Mouse (Mus musculus) granulocyte monocyte progenitor cell, adult 5-6 weeks (primary cell): Measurements from ENCODE around the gene 4833420G17Rik. TPM values are rescaled to one million over a fixed set of nuclear protein-coding genes. Genes with fewer than 3 reads are reported as not detected.
"Not testable (repeated sequence)": the region's sequence is repeated elsewhere in the genome, so short reads cannot be mapped to it uniquely, and the experiment has no call there.

Source experiments
- ATAC-seq: replicated peaks from 2 replicates; pipeline ENCODE4 v1.8.0; 2016; ENCODE audit warnings: mild to moderate bottlenecking, moderate TSS enrichment, inconsistent platforms; ENCODE audit not compliant: poor library complexity, severe bottlenecking
- total RNA-seq, 2 experiments: library from RNA; stranded (forward) in 1 of 2; stranded (reverse) in 1 of 2; fragments of 200-712, 200-1000 nt in 1 of 2; fragments of >200 nt in 1 of 2; fragmentation: Nextera tagmentation in 1 of 2; gene quantifications; 2 replicates each; pipeline ENCODE4 v1.2.3; 2014 to 2017

The 4833420G17Rik gene
- total RNA-seq (2014; fragmentation: Nextera tagmentation), result 67.1 and 82.9 TPM in 2 replicates
- total RNA-seq (2017), result 46.5 and 57.2 TPM in 2 replicates

DNA sequence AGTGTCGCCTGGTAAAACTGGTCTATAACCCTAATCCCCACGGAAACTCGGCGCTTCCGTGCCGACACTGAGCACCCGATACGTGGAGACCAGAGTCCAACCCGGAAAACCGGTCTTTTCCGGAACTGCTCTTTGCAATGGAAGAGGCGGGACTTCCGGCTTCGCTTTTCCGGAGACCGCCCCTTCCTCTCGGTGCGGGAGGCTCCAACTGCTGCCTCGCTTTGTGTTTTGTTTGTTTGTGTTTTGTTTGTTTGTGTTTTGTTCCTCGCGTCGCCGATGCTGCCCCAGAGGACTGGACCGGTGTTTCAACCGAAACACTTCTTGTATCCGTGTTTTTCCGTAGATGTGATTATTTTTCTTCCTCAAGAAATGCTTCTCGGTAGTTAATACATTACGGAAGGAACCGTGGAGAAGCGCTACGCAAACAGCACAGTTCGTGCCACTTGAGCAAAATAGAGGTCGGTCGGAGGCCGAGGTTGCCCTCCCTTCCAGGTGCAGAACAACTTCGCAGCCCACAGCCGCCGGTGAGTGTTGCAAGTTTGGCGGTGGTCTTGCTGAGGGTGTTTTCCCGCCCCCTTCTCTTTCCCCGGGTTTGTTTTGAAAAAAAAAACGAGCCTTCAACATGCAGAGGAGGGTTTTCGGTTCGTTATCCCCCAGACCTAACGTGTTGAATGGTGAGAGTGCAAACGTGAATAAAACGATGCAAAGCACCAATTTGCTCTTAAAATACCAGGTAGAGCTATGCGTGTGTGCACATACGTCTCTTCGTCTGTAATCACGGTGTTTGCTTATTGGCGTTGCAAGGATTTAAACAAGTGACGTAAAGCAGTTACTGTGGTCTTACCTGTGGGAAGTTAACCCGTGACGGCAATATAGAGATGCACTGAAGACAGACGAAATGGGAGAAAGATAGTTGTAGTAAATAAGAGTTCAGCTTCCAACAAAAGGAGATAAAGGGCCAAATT lies at the start of gene 4833420G17Rik:
TSS of gene 4833420G17Rik (plus strand) at position 173 of the 965 bp plus-strand sequence.
- ATAC-seq, result peak; percentile 97

DNA sequence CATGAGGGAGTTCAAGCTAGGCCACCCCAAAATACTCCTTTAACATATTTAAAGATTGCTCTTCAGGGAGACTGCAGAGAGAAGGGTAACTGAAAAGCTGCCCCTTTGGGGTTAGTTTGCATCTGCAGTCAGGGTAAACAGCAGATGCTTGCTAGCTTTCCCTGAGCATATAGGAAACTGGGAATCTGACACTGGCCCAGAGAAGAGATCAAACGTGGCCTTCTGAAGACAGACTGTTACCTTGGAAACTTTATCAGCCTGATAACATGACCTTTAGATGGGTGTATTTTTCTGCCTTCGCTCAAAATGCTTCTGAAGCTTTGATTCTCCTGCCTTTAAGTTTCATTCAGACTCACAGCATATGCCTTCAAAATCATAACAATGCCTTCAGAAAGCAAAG lies 49.5 kb upstream of the 4833420G17Rik start:
- ATAC-seq, result no peak

DNA sequence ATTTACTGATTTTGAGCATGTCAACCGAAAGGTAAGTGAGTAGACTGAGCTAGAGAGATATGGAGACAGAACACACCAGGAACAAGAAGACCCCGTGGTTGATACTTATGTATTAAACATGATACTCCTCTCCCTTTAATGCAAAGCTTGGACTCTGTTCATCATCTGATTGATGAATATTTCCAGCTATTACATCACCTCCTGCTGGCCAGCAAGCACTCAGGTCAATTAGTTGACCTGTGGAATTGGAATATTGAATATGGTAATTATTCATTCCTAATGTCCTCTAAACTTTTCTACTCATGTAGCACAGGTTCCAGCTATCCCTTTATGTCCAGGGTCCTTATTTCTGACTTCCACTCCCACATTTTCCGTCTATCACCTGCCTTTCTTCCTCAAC lies 44.1 kb upstream of the 4833420G17Rik start:
- no peak for ATAC-seq

DNA sequence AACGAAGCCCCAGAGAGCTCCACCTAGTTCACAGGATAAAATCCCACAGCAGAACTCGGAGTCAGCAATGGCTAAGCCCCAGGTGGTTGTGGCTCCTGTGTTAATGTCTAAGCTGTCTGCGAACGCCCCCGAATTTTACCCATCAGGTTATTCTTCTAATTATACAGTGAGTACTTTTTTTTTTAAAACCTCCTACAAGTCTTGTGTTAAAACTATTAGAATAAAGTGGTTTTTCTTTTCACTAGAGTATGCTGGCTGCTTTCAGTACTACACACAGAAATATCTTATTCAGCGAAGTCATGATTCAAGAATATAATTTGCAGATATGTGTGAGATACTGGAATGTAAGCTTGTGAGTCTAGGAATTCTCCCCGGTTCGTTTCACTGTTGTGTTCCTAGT lies 32.4 kb upstream of the 4833420G17Rik start:
- ATAC-seq, result no peak

DNA sequence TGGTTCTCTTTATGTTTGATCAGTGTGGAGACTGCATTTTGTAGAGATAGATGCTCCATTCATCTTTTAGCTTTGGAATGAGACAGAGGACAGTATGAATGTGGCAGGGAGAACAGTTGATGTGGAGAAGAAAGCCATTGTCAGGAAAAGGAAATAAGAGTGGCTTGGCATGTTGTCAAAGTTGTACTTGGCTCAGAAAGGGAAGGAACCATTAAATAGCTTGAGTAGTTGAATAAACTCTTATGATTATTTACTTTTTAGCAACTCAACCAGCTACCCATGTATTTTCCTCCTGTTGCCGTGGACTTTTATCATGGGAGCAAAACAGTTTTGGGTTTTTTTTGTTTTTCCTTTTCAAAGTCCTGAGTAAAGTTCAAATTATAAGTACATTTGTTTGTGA lies 30.5 kb upstream of the 4833420G17Rik start:
- no peak for ATAC-seq

DNA sequence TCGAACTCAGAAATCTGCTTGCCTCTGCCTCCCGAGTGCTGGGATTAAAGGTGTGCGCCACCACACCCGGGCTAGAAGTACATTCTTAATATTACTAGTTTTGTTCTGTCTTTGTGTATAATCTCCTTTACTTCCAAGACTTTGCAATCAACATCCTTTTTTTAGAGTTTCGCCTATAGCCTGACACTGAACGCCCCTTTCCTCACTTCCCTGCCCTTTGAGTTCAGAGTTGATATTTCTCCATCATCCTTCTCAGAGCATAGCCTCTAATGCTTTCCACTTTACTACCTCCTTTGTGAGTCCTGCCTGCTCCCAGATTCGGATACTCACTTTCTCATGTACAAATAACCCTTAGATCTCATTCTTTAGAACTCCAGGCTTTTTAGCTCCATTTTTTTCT lies 28.2 kb upstream of the 4833420G17Rik start:
- peak; percentile 61 for ATAC-seq

DNA sequence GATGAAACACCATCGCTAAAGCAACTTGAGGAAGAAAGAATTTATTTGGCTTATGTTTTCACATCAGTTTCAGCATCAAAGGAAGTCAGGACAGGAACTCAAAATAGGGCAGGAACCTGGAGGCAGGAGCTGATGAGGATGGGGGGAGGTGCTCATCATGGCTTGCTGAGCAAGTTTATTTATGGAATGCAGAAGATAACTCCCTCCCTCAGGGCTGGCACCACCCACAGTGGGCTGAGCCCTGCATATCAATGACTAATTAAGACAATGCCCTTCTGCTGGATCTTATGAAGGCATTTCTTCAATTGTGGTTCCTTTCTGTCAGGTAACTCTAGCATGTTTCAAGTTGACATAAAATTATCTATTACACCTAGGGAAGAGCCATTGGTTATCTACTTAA lies 20.3 kb upstream of the 4833420G17Rik start:
- no peak for ATAC-seq

DNA sequence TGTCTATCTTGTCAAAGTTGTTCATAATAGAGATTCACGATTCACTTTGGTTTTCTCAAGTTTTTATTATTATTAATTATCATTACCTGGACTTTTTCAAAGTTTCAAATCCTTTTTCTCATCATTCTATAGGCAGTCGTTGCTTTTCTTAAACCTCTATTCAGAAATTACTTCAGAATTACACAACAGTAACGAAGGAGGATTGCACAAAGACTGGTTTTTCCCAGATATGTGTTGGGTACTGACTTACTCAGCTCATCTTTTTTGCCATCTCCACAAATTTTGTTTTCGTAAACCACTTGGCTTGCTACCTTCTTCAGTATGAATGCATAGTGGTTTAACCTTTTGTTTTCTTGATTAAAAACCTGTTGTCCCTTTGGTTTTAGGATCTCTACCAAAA lies 9.0 kb upstream of the 4833420G17Rik start:
- peak; percentile 79 for ATAC-seq

DNA sequence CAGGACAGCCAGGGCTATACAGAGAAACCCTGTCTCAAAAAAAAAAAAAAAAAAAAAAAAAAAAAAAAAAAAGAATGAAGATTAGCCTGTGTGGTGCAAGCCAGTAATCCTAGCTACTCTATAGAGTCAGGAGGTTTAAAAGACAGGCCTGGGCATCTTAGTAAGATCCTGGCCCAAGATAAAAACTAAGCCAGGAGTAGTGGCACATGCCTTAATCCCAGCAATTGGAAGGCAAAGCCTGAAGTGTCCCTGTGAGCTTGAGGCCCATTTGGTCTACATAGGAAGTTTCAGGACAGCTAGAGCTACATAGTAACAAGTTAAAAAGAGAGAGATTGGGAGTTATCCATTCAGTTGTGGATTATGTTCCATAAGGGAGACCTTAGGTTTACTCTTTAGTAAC lies 7.5 kb upstream of the 4833420G17Rik start:
- ATAC-seq, result no peak

DNA sequence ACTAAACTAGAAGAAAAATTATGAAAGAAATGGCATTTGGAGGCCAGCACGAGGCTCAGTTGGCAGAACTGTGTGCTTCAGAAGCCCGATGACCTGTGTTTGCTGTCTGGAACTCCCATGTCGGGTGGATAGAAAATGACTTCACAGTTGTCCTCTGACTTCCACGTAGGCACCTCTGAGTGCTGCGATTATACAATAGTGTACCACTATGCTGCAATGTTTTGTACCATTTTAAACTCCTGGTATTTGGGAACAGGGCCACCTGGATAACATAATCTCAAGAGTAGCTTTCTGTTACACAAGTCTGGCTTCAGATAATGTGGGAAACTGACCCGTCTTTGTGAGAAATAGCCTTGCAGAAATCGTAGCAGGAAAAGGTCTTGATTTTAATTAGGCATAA lies 6.2 kb upstream of the 4833420G17Rik start:
- ATAC-seq, result no peak

DNA sequence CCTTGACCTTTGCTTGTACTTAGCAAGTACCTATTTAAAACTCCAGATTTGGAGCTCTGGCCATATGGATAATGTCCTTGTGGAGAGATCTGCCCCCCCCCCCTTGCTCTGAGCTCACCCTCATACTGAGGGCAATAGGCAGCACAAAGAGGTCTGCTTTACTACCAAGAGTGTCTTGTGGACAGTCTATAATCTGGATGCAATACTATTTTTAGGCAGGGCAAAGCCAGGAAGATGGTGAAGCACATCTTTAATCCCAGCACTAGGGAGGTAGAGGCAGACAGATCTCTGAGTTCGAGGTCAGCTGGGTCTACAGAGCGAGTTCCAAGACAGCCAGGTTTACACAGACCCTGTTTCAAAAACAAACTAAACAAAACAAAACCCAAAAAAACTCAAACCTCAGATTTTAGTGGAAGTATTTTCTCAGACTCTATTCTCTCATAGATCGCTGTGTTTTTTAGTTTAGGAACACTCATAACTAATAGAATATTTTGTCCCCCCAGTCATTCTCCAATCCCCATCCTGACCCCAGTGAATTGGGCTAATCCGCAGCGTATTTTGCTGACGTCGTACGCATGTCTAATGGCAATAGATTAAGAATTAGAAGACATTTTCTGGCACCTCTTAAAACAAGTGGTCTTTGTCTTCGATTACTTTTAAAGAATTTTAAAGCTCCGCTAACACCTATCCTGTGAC lies 520 bp upstream of the 4833420G17Rik start:
- ATAC-seq, result peak; percentile 51; the same call in 1 of the 2 replicates

DNA sequence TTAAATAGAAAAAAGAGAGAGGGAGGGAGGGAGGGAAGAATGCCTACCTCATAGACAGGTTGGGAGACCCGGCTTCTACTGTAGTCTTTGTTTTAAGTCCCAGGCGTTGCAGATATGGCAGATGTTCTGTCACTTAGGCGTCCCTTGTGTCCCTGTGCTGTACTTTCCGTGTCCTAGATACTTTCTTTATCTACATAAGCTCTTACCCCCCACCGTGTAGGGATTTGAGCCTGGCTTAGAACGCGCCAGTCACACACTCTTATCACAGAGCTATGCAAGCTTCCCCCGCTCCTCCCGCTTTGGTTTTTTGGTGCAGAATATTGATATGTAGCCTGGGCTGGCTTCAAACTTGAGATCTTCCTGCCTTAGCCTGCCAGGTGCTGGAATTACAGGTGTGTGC lies 14.1 kb downstream of the 4833420G17Rik start:
- ATAC-seq, result no peak

DNA sequence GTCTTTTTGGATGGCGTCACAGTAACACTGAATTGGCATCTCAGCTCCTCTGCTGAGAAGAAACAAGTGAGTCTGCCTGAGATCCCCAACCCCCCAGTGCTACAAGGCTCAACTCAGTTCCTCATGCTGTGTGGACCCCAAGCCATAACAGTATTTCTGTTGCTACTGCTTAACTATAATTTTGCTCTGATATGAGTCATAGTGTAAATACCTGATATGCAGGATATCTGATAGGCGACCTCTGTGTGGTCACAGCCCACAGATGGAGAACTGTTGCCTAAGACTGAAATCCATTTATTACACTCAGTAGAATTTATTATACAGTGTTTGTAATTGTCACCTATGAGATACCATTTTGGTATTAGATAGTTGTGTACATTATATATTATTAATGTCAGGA lies 15.2 kb downstream of the 4833420G17Rik start:
- ATAC-seq, result no peak

DNA sequence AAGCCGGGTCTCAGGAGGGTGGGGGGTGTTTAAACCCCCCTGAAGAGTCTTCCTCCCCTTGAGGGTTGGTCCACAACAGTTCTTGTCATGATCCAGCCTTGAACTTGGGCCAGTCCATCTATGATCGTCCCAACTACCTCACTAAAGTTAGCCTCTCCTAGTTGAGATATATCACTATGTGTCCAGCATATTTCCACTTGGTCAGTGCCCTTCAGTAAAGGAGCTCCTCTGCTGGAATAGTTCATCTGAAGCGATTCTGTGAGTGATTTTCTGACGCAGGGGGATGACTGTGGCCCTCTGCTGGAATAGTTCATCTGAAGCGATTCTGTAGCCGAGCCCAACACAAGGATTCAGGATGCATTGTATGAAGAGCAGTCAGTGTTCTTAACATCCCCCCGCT lies 24.8 kb downstream of the 4833420G17Rik start:
- no peak for ATAC-seq

DNA sequence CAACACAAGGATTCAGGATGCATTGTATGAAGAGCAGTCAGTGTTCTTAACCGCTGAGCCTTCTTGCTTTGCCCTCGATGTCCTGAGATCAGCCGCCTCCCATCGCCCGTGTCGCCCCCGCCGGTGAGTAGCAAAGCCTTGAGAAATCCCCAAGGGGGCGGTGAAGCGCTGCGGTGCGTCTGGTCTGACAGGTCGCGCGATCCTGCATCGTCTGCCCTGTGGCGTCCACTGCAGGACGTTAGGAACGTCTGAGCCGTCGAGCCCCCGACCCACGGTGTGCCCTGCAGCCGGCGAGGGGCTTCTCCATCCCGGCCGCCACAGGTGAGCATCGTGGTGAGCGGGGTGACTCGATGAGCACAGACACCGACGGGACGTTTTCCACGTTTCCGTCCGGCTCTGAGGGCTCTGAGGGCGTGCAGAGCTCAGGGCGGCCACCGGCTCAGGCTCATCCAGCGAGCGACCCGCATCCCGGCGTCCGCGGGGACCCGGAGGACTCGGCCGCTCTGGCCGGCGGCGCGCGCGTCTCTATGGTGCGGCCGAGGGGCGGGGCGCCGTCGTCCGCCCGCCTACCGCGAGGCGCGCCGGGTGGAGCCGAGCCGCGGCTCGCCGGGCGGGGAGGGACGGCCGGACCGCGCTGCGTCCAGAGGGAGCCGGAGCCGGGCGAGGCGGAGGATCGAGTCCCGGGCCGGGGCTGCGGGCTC lies 25.5 kb downstream of the 4833420G17Rik start, which contains the start of the genes Tmem267 and 3110070M22Rik:
TSS of gene Tmem267 (plus strand) at position 160 of the 701 bp plus-strand sequence.
TSS of gene 3110070M22Rik (minus strand) at position 504 of the 701 bp plus-strand sequence.
- no peak for ATAC-seq

DNA sequence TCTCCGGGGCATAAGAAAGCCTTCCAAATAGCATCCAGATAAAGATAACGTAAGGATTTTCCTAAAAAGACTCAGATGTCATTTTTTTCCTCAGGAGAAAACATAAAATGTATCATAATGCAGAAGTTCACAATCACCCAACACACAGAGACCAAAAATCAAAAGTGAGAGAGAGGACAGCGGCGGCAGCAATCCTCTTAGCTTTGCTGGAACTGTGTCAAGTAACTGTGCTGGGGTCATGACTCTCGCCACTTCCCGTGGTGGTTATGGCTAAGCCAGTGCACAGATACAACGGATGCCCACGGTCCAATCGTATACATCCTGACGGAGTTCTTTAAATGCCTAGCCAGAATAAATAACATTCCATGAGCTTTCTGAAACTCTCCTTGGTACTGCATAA lies 29.5 kb downstream of the 4833420G17Rik start:
- not testable (repeated sequence) for ATAC-seq

DNA sequence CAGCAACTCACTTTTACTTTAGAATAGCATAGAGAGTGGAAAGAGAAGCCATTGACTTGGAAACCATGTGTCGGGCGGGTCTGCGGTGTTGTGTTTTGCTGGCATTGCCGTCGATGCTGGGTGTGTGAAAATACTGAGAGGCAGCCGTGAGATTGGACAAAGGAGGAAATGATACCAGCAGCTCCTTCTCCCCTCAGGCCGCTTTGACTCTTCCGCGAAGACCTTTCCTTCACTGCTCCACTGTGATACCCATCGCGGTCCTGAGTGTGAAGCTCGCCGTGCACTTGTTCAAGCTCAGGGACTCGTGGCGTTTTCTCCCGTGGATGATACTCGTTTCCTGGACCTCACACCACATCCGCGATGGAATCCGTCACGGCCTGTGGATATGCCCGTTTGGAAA lies 32.4 kb downstream of the 4833420G17Rik start:
- ATAC-seq, result peak; percentile 37; the same call in 1 of the 2 replicates
